Mouse (Mus musculus) E14TG2a.4 (cell line): ENCODE data around the gene 4930469K13Rik.

Experiments
- CTCF ChIP-seq: conservative IDR thresholded peaks from 2 replicates; pipeline ENCODE4 v1.5.1; 2014; ENCODE audit warnings: low read length
- NANOG ChIP-seq: IDR thresholded peaks from 2 replicates; pipeline ENCODE4 v1.6.1; 2014; ENCODE audit warnings: borderline replicate concordance, low read length, mixed read lengths
- POU5F1 ChIP-seq: IDR thresholded peaks from 2 replicates; pipeline ENCODE4 v1.6.1; 2014; ENCODE audit warnings: low read length, borderline replicate concordance

GRCm38 (mm10) chr11:33955982-33956381, 142.4 kb downstream of the 4930469K13Rik start:
- TF ChIP-seq CTCF (no peak), NANOG (no peak), POU5F1 (no peak)
